Mouse (Mus musculus): Measurements from ENCODE around the gene B2m.

B2m gene

DNA sequence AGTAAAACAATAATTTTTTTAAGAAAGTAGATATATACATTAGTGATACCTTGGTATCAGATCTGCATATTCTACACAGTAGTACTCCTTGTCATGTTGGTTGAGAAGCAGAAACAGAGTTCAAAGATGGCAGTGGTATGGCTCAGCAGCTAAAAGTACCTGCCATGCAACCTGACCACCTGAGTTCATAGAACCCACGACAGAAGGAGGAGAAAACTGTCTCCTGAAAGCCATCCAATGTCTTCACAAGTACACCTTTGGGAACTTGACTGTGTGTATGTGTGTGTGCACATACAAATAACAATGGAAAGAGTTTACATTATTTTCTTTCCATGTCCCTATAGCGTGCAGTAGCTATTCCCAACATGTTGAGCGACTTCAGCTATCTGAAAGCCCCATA lies 2.2 kb downstream of the B2m start:
- peak; percentile 21 for DNase-seq (ENCODE audit: low spot score)

DNA sequence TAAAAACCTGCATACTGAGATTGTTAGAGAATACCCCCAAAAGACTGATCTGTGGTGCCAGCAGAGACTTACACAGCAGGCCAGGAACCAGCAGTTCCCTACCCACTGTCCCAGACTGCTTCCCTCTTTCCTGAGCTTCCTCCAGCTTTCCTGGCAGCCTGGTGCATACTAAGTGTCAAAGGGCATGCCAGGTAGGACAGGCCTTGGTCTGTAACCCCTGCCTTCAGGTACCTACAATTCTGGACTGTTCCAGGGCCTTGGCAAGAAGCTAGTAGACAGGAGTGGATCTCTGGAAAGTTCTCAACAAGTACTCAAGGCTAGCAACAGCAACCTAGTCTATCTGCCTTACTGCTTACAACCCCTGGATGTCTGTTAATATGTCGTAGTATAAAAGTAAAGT lies 3.7 kb downstream of the B2m start:
- DNase-seq (ENCODE audit: low spot score), result no peak

- no peak for DNase-seq (ENCODE audit: low spot score)
Observed at GRCm38 (mm10) chr2:122152850-122153249, 5.4 kb downstream of the B2m start.

DNA sequence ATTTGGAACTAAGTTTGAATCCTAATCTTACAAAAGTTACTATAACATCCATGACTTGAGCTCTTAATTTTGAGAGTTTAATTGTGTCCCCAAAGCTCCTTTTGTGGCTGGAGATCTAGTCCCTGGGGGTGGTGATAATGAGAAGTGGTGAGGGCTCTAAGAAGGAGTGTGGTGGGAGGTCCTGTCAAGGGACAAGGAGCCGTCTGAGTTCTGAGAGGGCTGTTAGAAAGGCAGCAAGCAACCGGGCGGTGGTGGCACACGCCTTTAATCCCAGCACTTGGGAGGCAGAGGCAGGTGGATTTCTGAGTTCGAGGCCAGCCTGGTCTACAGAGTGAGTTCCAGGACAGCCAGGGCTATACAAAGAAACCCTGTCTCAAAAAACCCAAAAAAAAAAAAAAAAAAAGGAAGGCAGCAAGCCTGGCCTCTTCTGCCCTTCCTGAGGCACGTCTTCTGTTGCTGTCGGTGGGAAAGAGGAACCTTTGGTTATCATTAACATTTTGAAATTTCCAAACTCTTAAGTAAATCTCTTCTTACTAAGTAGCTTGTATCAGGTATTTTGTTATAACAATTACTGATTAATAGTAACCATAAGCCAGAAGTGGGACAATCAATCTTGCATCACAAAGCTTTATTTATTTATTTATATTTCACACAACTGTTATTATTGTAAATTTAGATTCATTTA lies 6.3 kb downstream of the B2m start:
- no peak for DNase-seq (ENCODE audit: low spot score)

GRCm38 (mm10) chr2:122154479-122154878 lies 7.0 kb downstream of the B2m start:
- no peak for DNase-seq (ENCODE audit: low spot score)

DNA sequence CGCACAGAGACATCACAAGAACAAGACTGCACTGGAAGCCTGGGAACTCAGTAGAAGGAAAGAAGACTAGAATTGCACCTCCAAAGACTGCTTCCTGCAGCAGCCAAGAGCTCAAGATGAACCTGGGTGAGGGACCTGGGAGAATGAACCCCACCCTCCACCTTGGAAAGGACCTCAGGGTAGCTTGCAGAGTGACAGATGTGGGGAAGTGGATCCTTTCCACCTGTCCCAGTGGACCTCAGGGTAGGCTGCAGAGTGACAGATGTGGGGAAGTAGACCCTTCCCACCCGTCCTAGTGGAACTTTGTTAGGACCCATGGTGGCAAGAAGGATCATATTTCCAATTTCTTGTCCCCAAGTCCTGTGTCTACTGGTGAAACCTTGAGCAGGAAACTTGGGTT lies 7.8 kb downstream of the B2m start:
- DNase-seq (ENCODE audit: low spot score), result no peak

- no peak for DNase-seq (ENCODE audit: low spot score)
Observed at GRCm38 (mm10) chr2:122156051-122156700, 8.7 kb downstream of the B2m start.

DNA sequence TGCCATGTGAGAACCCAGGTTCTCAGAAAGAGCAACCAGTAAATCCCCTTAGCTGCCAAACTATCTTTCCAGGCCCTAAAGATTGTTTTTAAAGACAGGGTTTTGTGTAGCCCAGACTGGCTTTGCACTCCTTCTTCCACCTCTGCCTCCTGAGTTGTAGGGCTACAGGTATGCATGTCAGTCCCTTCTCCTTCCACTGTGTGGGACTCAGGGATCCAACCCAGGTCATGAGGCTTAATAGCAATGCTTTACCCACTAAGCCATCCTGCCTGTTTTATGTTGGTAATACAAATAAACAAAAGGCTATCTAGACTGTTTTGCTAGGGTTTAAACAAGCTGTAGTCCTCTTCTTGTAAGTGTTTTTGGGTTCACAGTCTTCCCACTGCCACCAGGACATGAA lies 10.1 kb downstream of the B2m start:
- no peak for DNase-seq (ENCODE audit: low spot score)

DNA sequence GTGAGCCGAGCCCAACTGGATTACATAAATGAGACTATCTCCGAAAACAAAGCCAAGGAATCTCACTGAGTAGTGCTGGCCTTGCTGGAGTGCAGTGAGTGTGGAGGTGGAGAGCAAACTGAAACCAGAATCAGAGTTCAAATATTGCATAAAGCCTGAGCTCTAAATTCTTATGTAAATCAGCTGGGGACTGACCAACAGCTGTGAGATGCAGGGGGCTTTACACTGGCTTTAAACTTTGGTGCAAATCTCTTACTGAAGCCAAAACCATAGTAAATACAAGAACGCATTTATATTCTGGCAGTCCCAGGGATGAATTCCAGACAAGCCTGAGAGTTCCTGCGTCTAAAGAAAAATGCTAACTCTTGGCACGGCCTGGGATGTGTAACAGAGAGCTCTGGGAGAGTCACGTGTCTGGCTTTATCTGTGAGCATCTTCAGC lies 10.9 kb downstream of the B2m start:
- DNase-seq (ENCODE audit: low spot score), result no peak

GRCm38 (mm10) chr2:122159667-122160066 lies 12.2 kb downstream of the B2m start:
- no peak for DNase-seq (ENCODE audit: low spot score)

DNA sequence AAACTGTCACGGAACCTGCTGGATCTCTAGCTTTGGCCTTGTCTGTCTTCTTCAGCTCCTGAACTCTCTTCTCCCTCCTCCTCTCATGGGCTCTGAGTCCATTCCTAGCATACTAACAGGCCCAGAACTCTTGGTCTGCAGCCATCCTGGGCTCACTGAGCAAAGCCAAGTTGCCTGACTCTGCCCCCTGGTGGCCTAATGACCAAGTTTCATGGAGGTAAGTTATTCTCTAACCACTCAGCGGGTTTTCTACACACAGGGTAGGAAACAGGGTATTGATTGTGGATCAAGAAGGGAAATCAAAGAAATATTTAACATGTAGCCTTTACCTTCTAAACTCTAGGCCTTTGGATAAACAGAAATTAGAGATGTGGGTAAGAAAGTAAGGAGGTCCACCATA lies 13.2 kb downstream of the B2m start, which contains the start of gene Trim69:
Gene Trim69 (plus strand): TSS at position 21 of the 400 bp plus-strand sequence.
- DNase-seq (ENCODE audit: low spot score), result peak; percentile 79

- DNase-seq (ENCODE audit: low spot score), result no peak
Observed at GRCm38 (mm10) chr2:122161542-122161941, 14.1 kb downstream of the B2m start.

DNA sequence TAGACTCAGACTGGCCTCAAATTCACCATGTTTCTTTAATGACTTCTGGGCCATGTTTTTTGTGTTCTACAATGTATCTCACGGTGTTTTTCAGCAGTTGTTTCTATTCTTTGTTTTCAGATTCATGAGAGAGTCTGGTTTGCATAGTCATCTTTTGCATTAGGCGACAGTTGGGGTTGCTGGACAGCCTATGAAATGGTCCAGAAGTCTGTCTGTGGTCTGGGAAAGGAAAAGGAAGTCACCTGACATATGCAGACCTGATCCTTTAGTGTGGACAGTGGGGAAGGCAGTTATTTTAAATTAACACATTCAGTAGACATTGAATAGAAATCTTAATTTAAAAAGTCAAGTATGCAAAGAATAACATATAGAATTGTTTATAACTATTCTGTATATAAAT lies 15.0 kb downstream of the B2m start:
- DNase-seq (ENCODE audit: low spot score), result no peak

DNA sequence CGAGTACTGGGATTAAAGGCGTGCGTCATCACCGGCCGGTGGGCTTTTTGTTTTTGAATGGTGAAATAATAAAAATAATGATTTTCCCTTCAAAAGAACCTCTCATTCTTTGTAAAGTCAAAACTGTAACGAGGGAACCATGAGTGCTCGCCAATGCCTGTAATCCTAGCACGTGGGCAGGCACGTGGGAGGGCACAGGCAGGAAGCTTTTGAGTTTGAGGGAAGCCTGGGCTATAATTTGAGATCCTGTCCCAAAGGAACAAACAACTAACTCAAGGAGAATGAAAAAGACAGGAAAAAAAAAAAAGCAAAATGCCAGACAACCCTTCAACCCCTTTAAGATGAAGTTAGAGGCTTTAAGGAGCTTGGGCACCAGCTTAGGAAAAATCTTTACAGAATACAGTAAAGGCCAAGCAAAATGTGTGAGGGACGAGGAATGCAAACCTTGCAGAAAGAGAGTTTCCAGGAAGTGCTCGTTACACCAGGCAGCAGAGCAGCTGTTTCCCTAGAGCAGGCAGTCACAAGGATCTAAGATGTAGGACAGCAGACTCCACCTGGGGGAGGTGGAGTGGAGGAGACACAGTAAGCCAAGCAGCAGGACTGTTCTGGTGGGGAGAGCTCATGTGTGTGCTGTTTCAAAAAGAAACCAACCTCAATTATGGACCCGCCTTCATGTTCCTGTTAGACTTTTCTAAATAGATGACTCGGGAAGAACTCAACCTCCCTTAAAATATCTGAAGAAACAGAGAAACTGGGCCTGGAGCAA lies 16.1 kb downstream of the B2m start:
- no peak for DNase-seq (ENCODE audit: low spot score)

DNA sequence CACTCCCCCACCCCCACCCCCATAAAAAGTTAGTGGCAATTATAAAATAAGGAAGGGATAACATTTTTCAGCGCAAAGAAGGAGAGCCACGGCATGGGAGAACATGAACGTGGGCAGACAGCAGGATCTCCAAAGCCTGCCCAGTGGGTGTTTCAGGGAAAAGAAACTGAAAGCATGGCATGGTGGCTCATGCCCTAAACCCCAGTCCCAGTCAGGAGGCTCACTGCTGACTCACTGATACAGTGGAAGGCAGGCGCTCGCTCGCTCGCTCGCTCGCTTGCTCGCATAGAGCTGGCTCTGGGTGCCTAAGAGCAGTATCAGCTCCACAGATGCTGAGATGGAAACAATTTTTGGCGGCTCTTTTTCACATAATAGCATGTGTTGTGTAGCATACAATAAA lies 16.8 kb downstream of the B2m start:
- DNase-seq (ENCODE audit: low spot score), result peak; percentile 53

DNA sequence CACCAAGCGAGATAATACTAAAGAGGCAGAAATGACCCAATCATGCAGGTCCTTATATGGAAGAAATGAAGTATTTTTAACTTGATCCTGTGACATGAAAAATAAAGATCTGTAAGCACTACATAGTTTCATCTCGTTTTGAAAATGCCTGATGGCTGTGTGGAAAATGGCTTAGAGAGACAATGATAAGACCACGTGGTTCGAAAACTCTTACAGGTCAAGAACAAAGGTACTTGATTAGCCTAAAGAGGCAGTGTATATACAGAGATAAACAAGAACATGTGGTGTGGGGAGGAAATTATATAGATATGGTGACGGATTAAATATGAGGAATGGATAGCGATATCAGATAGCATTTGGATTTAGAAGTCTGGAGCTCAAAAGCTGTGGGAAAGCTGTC lies 23.8 kb downstream of the B2m start:
- no peak for DNase-seq (ENCODE audit: low spot score)

DNA sequence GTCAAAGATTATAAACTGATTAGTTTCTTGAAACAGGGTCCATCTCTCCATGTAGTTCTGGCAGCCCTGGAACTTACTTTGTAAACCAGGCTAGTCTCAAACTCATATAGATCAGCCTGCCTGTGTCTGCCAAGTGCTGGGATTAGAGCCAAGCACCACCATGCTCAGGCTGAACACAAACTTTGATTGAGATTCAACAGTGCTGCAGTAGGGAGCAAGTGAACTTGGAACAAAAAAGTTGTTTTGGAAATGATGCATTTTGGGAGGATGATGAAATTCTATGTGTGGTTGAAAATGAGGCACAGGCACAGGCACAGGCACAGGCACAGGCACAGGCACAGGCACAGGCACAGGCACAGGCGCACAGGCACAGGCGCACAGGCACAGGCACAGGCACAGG lies 24.7 kb downstream of the B2m start:
- DNase-seq (ENCODE audit: low spot score), result no peak

DNA sequence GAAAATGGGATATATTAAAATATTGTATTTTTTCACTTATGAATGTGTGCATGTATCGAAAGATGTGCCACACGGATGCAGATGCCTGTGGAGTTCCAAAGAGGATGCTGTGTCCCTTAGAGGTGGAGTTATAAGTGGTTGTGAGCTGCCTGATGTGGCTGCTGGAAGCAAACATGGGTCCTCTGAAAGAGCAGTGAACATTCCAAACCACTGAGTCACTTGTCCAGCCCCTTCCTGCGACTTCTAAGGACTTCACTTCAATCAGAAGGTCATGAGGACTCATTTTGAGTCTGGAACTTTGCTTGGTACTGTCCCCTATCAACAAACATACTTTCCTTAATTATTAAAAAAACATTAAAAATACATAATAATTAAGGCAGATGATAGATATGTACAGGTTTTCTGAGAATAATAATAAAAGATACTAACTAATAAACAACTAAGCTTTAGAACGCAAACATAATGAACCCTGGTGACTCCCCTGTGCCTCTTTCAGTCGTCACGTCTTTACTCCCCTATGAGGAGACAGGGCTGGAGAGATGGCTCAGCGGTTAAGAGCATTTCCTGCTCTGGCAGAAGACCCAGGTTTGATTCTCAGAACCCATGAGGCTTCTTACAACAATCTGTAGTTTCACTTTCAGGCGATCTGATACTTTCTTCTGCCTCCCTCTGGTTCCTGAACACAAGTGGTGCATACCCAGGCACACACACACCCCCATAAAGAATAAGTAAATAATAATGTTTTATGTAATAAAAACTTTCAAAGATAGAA lies 32.8 kb downstream of the B2m start:
- peak; percentile 75 for DNase-seq (ENCODE audit: low spot score)

GRCm38 (mm10) chr2:122185086-122185485 lies 37.6 kb downstream of the B2m start:
- DNase-seq (ENCODE audit: low spot score), result no peak

GRCm38 (mm10) chr2:122186106-122186505 lies 38.6 kb downstream of the B2m start, which contains the start of the genes Patl2 and Terb2:
Gene Patl2, minus strand, starts transcription at chr2:122186189.
Gene Terb2, plus strand, starts transcription at chr2:122186272.
- DNase-seq (ENCODE audit: low spot score), result no peak

DNA sequence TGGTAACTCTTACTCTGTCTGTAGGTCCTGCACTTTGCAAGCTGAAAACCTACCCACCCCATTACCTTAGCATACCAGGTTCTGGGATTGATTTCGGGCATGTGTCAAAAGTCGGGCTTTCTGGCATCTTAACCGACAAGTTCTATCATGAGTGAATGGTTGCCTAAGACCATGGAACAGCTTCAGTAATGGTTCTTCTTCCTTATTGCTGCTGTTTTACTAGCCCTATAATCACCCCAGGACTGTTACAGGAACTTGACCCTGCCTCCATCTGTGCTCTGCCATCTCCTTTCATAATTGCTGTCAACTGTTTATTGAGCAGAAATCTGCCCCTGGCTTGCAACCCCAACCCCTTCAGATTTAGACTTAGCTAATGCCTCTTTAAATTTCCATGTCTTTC lies 39.3 kb downstream of the B2m start:
- no peak for DNase-seq (ENCODE audit: low spot score)

DNA sequence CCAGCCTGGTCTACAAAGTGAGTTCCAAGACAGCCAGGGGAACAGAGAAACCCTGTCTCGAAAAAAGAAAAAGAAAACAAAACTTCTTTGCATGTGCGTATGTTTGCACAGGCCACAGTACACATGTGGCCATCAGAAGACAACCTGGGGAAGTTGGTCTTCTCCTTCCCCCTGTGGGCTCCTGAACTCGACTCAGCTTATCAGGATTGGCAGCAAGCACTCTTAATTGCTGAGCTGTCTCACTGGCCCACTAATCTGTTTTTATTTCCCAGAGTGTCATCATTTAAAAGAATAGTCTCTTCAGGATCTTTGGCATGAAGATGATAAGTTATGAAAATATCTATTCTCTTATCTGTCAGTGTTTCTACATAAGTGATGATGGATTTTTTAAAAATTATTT lies 44.4 kb downstream of the B2m start:
- DNase-seq (ENCODE audit: low spot score), result no peak

Measured in T-cell, adult 2 months (primary cell).